Mouse (Mus musculus): Measurements from ENCODE around the gene Hivep3. TPM values are rescaled to one million over a fixed set of nuclear protein-coding genes. Genes with fewer than 3 reads are reported as not detected.

Gene Hivep3
- total RNA-seq, 2 experiments from 2014 or later: 46.5 to 54.8 TPM

DNA sequence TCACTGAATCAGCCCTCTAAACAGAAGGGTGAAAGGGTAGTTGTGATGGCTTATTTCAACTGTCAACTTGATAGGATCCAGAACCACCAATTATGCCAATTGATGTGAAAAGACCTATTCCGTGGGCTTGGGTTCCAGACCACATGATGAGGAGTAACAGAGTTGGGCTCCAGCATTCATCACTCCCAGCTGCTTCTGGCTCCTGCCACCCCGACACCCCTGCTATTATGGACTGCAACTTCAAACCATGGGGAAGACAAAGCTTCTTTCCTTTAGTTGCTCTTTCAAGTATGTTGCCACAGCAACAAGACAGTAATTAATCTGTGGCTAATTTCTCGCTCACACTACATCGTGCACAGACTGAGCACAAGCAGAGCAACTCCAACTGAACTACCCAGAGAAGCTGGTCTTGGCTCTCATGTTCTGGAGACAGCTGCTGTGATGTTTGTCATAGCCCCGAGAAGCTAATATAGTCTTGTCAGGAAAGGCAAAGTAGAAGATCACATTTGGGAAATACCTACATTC is 159.7 kb downstream of the Hivep3 start:
- no peak for DNase-seq (ENCODE audit: low spot score in 2 of 2)
- no peak overlapping the region for H3K4me3 ChIP-seq
- TF ChIP-seq CTCF (conservative IDR thresholded peaks at IDR 0.05): no peak
- peak overlapping the region; percentile 56 for H3K27ac ChIP-seq

DNA sequence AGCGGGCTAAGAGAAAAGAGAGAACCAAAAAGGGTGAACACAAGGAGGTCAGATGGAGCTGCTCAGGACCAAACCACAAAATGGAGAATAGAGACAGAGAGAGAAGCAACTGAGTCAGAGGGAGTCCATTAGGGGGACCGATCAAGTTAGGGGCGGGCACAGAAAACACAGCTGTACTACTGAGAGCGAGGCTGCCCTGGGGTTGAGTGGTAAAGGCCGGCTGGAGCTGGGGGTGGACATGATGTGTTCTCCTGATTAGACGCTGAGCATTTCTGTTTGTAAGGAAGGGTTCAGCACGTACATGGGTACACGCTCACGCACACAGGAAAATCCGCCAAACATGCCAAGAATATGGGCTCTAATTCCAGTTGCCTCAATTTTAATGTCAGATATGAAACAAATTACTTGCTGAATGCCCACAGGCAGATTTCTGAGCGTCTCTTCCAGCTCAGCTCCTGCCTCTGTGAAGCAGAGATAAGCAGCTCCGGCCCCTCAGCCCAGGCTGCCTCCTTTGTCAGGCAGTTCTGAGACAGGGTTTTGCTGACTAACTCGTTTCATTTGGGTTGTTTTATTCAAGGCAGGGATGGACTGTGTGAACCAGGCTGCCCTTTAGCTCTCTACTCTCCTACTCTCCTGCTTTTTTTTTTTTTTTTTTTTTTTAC is 161.3 kb downstream of the Hivep3 start:
- Histone ChIP-seq H3K27ac (peak overlapping the region; percentile 54), H3K4me3 (no peak overlapping the region)
- DNase-seq (ENCODE audit: low spot score in 2 of 2): no peak
- TF ChIP-seq CTCF (conservative IDR thresholded peaks at IDR 0.05): no peak

DNA sequence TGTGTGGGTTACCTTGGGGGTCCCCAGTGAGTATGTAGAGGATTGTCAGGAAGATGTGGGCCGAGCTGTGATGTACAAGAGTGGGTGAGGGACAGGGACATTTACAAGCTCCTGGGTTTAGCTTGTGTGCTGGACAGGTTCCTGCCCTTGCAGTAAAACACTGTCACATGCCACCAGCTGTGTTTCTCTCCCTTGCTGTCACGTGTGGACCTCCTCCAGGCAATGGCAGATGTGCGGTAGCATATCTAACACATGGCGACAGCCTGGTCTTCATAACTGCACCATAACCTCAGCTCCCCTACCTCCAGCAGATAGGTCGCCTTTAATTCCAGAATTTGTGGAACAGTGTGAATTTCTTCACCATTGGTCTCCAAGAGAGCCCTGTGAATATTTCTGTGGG is 161.9 kb downstream of the Hivep3 start:
- no peak for DNase-seq (ENCODE audit: low spot score in 2 of 2)
- TF ChIP-seq CTCF (conservative IDR thresholded peaks at IDR 0.05): no peak
- Histone ChIP-seq H3K27ac (peak overlapping the region; percentile 54; the same call in 1 of the 2 replicates), H3K4me3 (no peak overlapping the region)

DNA sequence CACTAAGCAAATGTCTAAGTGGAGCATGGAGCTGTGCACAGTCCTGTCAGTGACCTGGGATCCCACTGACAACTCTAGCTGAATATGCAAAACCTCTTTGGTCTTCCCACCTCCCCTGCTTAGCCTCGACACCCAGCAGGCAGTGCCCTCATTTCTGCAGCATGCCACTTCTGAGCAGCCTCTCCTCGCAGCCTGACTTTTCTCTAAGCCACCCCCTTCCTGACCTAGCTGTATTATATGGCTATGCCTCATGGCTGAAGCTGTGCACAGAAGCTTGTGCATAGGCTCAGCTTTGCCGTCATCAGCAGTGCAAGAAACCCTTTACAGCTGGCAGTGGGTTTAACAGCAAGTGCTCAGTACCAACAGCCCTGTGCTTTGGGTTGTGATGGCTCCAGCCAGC is 163.0 kb downstream of the Hivep3 start:
- DNase-seq (ENCODE audit: low spot score in 2 of 2): no peak
- Histone ChIP-seq H3K27ac (peak overlapping the region; percentile 10; the same call in 1 of the 2 replicates), H3K4me3 (no peak overlapping the region)
- no peak for TF ChIP-seq CTCF (conservative IDR thresholded peaks at IDR 0.05)

DNA sequence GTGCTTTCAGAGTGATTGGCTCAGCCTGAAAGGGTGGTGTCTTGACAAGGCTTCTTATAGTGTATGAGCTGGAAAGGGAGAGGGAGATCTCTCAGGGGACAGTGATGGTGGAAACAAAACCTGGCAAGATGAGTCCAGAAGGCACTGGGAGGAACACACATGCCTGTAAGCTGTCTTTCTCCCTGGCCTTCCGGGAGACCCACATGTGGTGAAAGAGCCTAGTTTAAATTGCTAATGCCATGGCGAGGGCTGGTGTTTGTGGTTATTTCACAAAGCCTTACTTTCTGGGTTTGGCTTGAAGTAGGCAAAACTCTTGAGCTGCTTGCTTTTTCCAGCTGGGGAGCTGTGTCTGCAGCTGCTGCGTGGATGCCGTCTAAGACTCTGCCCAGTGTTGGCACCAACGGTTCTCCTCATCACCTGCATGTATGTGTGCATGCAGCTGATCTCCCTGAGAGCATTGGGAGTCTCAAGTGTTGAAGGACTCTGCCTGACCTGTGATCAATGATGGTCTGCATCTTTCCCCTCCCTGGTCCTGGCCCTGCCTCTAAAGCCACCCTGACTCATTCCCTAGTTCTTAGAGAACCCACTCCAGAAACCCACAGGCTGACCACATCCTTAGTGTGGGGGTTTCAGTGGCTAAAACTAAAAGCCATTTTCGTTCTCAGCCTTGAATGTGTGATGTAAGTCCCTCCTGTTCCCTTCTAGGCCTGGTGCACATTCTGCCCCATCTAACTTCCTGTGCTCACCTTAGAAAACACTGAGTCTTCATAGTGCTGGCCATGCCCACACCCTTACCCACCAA is 163.7 kb downstream of the Hivep3 start:
- no peak for TF ChIP-seq CTCF (conservative IDR thresholded peaks at IDR 0.05)
- Histone ChIP-seq H3K4me3 (no peak overlapping the region), H3K27ac (peak overlapping the region; percentile 47; the same call in 1 of the 2 replicates)
- DNase-seq (ENCODE audit: low spot score in 2 of 2): no peak

DNA sequence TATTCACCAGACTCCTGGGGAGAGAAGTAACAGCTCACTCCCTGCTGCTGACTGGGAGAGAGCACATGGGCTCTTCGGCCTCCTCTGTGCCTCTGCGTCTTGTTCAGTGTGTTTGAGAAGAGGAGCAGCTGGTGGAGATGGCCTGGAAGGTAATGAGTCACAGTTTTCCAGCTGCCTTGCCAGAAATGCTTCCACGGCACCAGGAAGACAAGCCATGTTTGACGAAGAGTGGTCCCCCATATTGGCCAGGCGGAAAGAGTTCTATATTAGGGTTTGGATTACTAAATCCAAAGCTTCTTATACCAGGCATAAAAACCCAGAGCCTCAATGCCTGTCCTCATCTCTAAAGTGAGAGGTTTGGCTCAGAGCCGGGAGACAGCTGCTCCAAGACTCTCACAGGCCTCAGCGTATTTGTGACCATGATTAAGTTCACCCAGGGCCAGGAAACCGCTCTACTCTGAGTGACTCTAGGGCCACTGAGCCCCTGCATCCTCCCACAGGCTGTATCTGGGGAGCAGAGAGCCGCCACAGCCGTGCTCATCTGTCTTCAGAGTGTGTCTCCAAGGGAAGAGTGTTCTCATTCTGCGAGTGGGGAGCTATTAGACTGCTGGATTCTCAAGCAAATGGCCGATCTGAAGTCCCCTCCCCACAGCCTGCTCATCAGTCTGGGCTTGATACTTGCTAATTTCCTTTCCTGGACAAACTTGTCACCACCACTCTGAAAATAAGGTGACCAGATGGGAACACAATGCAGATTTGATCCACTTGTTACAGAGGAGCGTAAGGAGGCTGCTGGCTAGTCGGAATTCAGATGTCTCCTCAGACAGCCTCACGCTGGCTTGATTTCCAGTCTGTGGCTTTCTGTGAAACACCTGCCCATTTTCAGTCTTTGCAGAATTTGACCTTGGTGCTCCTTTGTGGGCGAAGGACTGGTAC is 168.2 kb downstream of the Hivep3 start:
- Histone ChIP-seq H3K4me3 (no peak overlapping the region), H3K27ac (peak overlapping the region; percentile 81)
- TF ChIP-seq CTCF (conservative IDR thresholded peaks at IDR 0.05): no peak
- DNase-seq (ENCODE audit: low spot score in 2 of 2): peak; percentile 54 to 71

DNA sequence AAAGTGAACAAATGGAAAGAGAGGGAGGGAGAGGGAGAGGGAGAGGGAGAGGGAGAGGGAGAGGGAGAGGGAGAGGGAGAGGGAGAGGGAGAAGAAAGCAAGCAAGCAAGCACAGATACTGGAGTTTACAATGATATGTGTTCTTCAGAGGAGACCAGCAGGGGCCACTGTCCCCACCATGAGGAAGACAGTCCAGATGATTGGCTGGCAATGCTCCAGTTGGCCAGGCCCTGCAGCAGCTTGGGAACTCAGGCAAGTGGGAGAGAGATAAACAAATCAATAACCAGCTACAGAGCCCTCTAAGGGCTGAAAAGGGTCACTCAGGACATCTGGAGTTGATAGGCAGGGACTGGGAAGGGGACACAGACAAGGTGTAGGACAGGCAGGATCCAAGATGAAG is 169.7 kb downstream of the Hivep3 start:
- Histone ChIP-seq H3K4me3 (no peak overlapping the region), H3K27ac (peak overlapping the region; percentile 46; the same call in 1 of the 2 replicates)
- peak; percentile 58 for TF ChIP-seq CTCF (conservative IDR thresholded peaks at IDR 0.05)
- peak; percentile 47 to 71 for DNase-seq (ENCODE audit: low spot score in 2 of 2)

DNA sequence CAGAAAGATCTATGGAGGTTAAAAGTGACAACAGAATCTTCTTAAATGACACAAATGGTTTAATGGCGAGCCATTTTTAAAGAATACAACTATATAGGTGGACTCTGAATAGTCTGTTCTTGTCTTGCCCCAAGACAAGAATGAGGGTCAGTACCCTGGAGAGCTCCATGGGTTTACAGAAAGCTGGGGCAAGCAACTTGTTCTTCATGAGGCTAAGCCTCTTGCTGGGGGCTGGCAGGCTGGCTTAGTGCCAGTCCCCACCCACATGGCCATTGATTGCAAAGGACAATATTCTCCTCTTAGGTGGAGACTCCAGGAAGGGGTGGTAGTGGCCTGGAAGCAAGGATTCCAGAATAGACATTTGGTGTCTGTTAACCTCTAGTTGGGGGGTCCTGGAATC is 170.2 kb downstream of the Hivep3 start:
- DNase-seq (ENCODE audit: low spot score in 2 of 2): no peak
- H3K4me3 ChIP-seq: no peak overlapping the region

DNA sequence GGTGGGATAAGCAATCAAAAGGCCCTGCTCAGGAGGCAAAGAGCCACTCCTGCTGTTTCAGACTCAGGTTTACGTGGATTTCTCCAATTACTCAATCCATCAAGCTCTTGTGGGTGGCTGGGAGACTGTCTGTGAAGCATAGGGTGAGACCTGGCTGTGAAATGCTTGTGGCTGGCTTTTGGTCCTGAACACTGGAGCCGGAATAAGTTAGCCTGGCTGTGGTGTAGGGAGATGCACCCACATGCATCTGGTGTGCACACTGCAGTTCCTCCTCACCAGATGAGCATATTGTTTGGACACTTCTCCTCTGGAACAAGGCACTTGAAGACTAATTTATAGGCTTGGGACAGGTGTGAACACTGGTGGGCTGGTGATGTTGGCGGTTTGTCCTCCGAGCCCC is 170.7 kb downstream of the Hivep3 start:
- peak overlapping the region; percentile 46; the same call in 1 of the 2 replicates for H3K27ac ChIP-seq
- no peak for DNase-seq (ENCODE audit: low spot score in 2 of 2)
- H3K4me3 ChIP-seq: no peak overlapping the region
- TF ChIP-seq CTCF (conservative IDR thresholded peaks at IDR 0.05): peak; percentile 17; the same call in 1 of the 2 replicates

More for the DNA sequence above, 170.2 kb downstream of the Hivep3 start:
- no peak for TF ChIP-seq CTCF (conservative IDR thresholded peaks at IDR 0.05)
- peak overlapping the region; percentile 46; the same call in 1 of the 2 replicates for H3K27ac ChIP-seq

DNA sequence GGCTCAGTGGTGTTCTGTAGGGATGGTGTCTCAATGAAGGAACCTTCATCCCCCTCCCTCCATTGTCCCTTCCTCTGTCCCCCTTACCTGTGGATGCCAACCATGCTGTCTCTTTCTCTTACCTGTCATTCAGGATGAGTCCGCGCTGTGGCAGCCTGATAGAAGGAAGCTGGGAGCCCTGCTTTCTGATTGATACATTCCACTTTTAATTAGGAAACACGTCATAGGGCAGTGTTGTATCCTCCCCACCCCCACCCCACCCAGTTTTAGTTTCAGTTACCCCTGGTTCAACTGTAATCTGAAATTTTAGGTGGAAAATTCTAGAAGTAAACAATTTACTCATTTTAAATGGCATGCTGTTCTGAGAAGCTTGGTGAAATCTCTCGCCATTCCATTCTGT is 173.5 kb downstream of the Hivep3 start:
- TF ChIP-seq CTCF (conservative IDR thresholded peaks at IDR 0.05): no peak
- Histone ChIP-seq H3K27ac (no peak overlapping the region), H3K4me3 (no peak overlapping the region)
- DNase-seq (ENCODE audit: low spot score in 2 of 2): no peak

DNA sequence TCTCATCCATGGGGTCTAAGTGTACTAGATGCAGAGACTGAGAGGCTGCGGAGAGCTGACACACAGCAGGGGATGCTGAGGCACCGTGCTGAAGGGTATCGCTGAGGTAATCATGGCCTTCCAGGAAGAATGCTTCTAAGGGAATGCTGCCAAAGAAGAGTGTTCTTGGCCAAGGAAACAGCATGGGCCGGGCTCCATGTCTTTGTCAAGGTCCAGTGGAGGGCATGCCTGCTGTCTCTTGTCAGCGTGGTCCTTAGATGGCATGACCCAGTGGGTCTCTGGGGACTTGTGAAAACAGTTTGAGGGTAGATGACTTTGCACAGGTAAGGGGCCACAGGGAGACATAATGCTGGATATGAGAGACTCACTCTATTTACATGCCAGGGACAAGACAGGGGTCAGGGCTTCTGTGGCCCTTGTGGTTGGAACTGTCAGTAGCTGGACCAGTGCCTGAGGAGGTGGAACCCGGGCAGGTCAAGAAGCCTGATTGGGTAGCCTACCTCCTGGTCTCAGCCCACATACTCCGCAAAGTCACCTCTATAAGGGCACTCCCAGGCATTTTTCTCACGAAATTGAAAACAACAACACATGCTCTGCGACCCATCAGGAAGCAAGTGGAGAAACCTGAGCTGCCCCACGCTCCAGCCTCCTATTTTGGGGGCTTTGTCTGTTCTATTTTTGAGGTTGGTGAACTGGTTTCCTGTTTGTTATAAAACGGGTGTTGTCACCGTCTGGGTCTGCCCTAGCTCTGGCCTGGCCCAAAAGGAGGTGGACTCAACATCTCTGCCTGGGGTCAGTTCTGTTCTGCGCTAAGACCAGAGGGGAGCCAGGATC is 177.7 kb downstream of the Hivep3 start:
- Histone ChIP-seq H3K4me3 (no peak overlapping the region), H3K27ac (peak overlapping the region; percentile 47; the same call in 1 of the 2 replicates)
- DNase-seq (ENCODE audit: low spot score in 2 of 2): no peak
- no peak for TF ChIP-seq CTCF (conservative IDR thresholded peaks at IDR 0.05)
